Mouse (Mus musculus) small intestine, adult 2 months (tissue): ENCODE data around the gene Fasn.
A peak's percentile ranks its signal among the peaks of the same experiment; 100 is the strongest.

ENCODE experiments used
- CTCF ChIP-seq: fragments of 200-500 bp; IDR thresholded peaks from 2 replicates; pipeline ENCODE4 v1.5.1; 2012; ENCODE audit warnings: low read depth, mild to moderate bottlenecking, control low read depth, inconsistent platforms, low read length, moderate library complexity, mixed read lengths; ENCODE audit not compliant: insufficient replicate concordance, insufficient read length; ENCODE audit errors: extremely low read depth
- POLR2A ChIP-seq: fragments of 200-500 bp; IDR thresholded peaks from 2 replicates; pipeline ENCODE4 v1.6.1; 2012; ENCODE audit warnings: low read depth, mild to moderate bottlenecking, control low read depth, inconsistent platforms, low read length, moderate library complexity

- TF ChIP-seq POLR2A (peak; percentile 70), CTCF (no peak)
Observed at GRCm38 (mm10) chr11:120795756-120796613, 28.4 kb downstream of the Fasn start, which contains the start of gene Dus1l.
